Mouse (Mus musculus) lung, adult 2 months (tissue): Measurements from ENCODE around the gene Cldn14. TPM values are rescaled to one million over a fixed set of nuclear protein-coding genes. Genes with fewer than 3 reads are reported as not detected.
"Not testable (repeated sequence)": the region's sequence is repeated elsewhere in the genome, so short reads cannot be mapped to it uniquely, and the experiment has no call there.

Experiments
- DNase-seq: peaks from one replicate; pipeline ENCODE4 v3.0.0; 2022
- H3K4me1 ChIP-seq: fragments of 200-500 bp; 2 replicates; pipeline ENCODE4 v1.6.1; 2011; ENCODE audit warnings: low read length; ENCODE audit not compliant: control insufficient read depth, insufficient read depth
- H3K4me3 ChIP-seq: fragments of 200-500 bp; replicated peaks from 2 replicates; pipeline ENCODE3; 2011; ENCODE audit warnings: low read depth, mild to moderate bottlenecking, control low read depth, low read length; ENCODE audit errors: extremely low read depth
- CTCF ChIP-seq: fragments of 200-500 bp; IDR thresholded peaks from 2 replicates; pipeline ENCODE4 v1.5.1; 2011; ENCODE audit warnings: mild to moderate bottlenecking, low read length, control low read depth; ENCODE audit not compliant: insufficient read depth
- POLR2A ChIP-seq: fragments of 200-500 bp; IDR thresholded peaks from 2 replicates; pipeline ENCODE4 v1.6.1; 2011; ENCODE audit warnings: low read depth, mild to moderate bottlenecking, control low read depth, low read length, borderline replicate concordance; ENCODE audit errors: extremely low read depth
- WGBS: fragments of 180-500 bp; shearing (Covaris S2); methylation state at CpG from one replicate; pipeline ENCODE4 v1.1.7; 2018; 5-methylcytosine and 5-hydroxymethylcytosine counted together
- polyA plus RNA-seq: library from polyadenylated mRNA; depleted of rRNA; stranded (reverse); fragments of >200 nt; gene quantifications from 2 replicates; pipeline ENCODE4 v1.2.3, GENCODE M21; 2012

Gene Cldn14
- polyA plus RNA-seq, 1 experiment: 0.08 TPM

GRCm38 (mm10) chr16:94037280-94037679, 28.6 kb upstream of the Cldn14 start:
- WGBS: 93% methylated on average over 7 of the region's 7 CpGs
- Histone ChIP-seq H3K4me1 (no peaks in the 10 kb centered on the region), H3K4me3 (no peak overlapping the region)
- DNase-seq: no peak
- TF ChIP-seq CTCF (no peak), POLR2A (no peak)

DNA sequence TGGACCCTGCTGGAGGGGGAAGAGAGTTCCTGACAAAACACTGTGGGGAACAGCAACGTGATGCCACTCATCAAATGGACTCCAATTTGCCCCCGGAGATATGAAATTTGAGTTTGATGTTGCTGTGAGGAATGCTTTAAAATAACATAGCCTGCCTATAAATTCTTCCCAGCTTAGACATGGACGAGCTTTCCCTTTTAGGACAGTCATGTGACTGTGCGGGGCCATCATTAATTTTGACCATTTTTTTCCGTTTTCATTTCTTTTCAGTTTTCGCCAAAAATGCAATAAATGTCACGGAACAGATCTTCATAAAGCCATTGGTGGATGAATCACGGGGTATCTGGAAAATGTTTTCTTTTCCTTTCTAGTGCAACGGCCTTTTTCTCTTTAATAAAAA, 25.5 kb upstream of the Cldn14 start:
- H3K4me1 ChIP-seq: no peaks in the 10 kb centered on the region
- WGBS: 61% methylated on average over 9 of the region's 9 CpGs
- no peak overlapping the region for H3K4me3 ChIP-seq
- no peak for TF ChIP-seq CTCF
- no peak for TF ChIP-seq POLR2A
- DNase-seq: no peak

DNA sequence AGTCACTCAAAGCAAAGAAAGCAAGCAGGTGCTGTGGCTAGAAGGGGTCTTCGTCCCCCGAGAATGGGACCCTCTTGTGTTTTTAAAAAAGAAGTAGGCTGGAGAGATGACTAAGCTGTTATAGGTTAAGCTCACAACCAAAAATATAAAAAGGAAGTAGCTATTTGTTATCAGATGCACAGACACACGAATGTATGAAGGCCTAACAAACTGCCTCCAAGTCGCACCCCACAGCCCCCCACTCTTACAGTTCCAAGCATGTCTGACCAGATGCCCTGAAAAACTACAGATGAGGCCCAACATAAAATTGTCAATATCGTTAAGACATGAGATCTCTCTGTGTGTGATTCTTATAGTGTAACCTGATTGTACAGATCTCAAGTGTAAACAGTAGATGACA, 23.6 kb upstream of the Cldn14 start:
- 71% methylated on average over 5 of the region's 5 CpGs for WGBS
- H3K4me3 ChIP-seq: no peak overlapping the region
- no peaks in the 10 kb centered on the region for H3K4me1 ChIP-seq
- TF ChIP-seq POLR2A: no peak
- TF ChIP-seq CTCF: no peak
- DNase-seq: no peak

- no peaks in the 10 kb centered on the region for H3K4me1 ChIP-seq
- WGBS: 39% methylated on average over 28 of the region's 28 CpGs
- no peak overlapping the region for H3K4me3 ChIP-seq
- DNase-seq: no peak
- TF ChIP-seq CTCF (no peak), POLR2A (no peak)
These were observed 15.0 kb upstream of the Cldn14 start for GRCm38 (mm10) chr16:94023352-94024280.

DNA sequence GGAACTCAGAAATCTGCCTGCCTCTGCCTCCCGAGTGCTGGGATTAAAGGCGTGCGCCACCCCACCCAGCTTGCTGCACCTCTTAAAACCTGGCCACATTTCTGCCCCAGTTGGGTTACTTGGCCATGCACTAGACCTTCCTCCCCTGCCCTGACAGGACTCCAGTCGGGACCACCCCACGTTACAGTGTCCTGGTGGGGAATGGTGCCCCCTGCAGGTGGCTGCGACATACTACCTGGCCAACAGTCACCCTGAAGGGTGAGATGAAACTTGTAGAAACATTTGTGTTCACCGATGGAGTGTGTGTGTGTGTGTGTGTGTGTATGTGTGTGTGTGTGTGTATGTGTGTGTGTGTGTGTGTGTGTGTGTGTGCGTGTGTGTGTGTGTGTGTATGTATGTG, 11.1 kb upstream of the Cldn14 start:
- DNase-seq, H3K4me1 ChIP-seq, H3K4me3 ChIP-seq: not testable (repeated sequence)
- WGBS: 64% methylated on average over 8 of the region's 8 CpGs

DNA sequence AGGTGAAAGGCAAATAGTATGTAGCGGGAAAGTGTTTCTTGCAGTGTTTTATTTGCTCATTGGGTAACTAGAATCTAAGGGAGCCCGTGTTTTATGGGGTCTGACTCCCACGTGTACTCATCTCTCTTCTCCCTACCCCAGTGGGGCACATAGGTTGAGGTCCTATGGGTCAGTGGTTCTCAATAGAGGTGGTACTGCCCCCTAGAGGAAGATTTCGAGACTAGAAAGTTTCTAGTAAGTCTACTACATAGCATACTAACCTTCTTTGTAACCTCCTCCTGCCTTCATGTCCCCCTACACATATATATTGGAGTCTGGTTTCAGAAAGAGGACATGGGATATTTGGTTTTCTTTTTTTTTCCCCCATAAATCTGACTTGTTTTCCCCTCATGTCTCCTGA, 9.3 kb upstream of the Cldn14 start:
- TF ChIP-seq POLR2A (no peak), CTCF (no peak)
- Histone ChIP-seq H3K4me3 (no peak overlapping the region), H3K4me1 (no peaks in the 10 kb centered on the region)
- DNase-seq: no peak
- WGBS: 70% methylated on average over 4 of the region's 4 CpGs

GRCm38 (mm10) chr16:94014489-94015096, 6.0 kb upstream of the Cldn14 start:
- Histone ChIP-seq H3K4me1 (no peaks in the 10 kb centered on the region), H3K4me3 (no peak overlapping the region)
- no peak for TF ChIP-seq POLR2A
- TF ChIP-seq CTCF: no peak
- no peak for DNase-seq
- WGBS: 82% methylated on average over 5 of the region's 5 CpGs

DNA sequence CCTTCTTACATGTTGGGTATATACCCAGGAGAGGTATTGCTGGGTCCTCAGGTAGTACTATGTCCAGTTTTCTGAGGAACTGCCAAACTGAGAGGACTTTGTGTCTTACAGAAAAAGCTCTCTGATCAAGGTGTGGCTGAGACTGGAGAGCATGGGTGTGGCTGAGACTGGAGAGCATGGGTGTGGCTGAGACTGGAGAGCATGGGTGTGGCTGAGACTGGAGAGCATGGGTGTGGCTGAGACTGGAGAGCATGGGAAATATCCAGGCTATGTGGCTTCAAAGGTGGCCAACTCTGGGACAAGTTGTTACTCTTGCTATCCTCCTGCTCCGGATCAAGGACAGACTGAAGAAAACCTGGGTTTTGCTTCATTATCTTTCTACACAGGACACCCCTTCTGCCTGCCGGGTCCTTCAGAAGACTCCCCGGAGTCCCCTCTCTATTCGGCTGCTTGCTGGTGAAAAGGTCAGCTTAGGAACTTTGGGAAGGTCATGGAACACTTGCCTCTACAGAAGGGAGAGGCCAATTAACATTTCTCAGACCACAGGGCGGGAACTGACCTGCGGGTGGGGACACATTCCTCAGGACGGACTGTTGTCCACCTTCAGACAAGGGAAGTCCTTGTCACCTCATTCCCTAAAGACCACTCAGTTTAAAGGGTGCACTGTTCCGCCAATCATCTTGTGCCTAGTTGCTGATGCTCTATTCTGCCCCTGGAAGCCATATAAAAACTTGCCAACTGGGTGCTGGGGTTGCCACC, 4.9 kb upstream of the Cldn14 start:
- H3K4me1 ChIP-seq, H3K4me3 ChIP-seq, DNase-seq: not testable (repeated sequence)
- WGBS: 80% methylated on average over 8 of the region's 8 CpGs

DNA sequence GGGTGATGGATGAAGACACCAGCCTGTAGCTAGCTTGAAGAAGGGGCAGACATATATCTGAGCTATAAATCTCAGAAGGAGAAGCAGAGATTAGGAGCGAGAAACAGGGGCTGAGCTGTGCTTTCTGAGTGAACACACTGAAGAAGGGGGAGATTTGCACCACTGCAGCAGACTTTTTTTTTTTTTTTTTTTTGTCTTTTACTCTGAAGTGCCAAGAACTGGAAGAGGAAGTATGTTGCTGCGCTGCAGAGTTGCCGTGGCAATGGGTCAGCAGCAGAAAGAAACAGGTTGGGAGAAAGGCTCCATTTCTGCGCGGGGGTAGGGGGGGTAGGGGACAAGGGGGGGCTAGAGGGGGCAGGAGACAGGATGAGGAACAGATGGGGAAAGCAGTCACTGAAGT, 2.6 kb upstream of the Cldn14 start:
- 5% methylated on average over 5 of the region's 5 CpGs for WGBS
- TF ChIP-seq CTCF: no peak
- no peak for TF ChIP-seq POLR2A
- Histone ChIP-seq H3K4me1 (no peaks in the 10 kb centered on the region), H3K4me3 (no peak overlapping the region)
- DNase-seq: no peak
